Mouse (Mus musculus) layer of hippocampus, adult 9-11 months (tissue): ENCODE results near the gene Sh3kbp1.

ENCODE experiments used
- DNase-seq: peaks from one replicate; pipeline ENCODE4 v3.0.0; 2022

The Sh3kbp1 gene

GRCm38 (mm10) chrX:159840225-159840624, 213.2 kb downstream of the Sh3kbp1 start:
- no peak for DNase-seq

GRCm38 (mm10) chrX:159850722-159851121, 223.7 kb downstream of the Sh3kbp1 start:
- no peak for DNase-seq

- DNase-seq: no peak
Measured at GRCm38 (mm10) chrX:159856866-159857265, 229.8 kb downstream of the Sh3kbp1 start.

- DNase-seq: no peak
Measured at GRCm38 (mm10) chrX:159858126-159858525, 231.1 kb downstream of the Sh3kbp1 start.

GRCm38 (mm10) chrX:159860841-159861530, 233.9 kb downstream of the Sh3kbp1 start:
- DNase-seq: no peak

- DNase-seq: no peak
Measured at GRCm38 (mm10) chrX:159867660-159868059, 240.6 kb downstream of the Sh3kbp1 start.

- DNase-seq: no peak
Measured at GRCm38 (mm10) chrX:159872521-159872920, 245.4 kb downstream of the Sh3kbp1 start.

GRCm38 (mm10) chrX:159877770-159878169, 250.7 kb downstream of the Sh3kbp1 start:
- DNase-seq: no peak

- DNase-seq: no peak
Measured at GRCm38 (mm10) chrX:159879455-159879854, 252.4 kb downstream of the Sh3kbp1 start.

- no peak for DNase-seq
Measured at GRCm38 (mm10) chrX:159881576-159881975, 254.5 kb downstream of the Sh3kbp1 start.

GRCm38 (mm10) chrX:159896536-159896935, 269.5 kb downstream of the Sh3kbp1 start:
- no peak for DNase-seq

- DNase-seq: no peak
Measured at GRCm38 (mm10) chrX:159898110-159898509, 271.0 kb downstream of the Sh3kbp1 start.

GRCm38 (mm10) chrX:159899121-159899520, 272.0 kb downstream of the Sh3kbp1 start:
- no peak for DNase-seq

- DNase-seq: no peak
Measured at GRCm38 (mm10) chrX:159903421-159903820, 276.3 kb downstream of the Sh3kbp1 start.

- no peak for DNase-seq
Measured at GRCm38 (mm10) chrX:159907703-159908102, 280.6 kb downstream of the Sh3kbp1 start.

GRCm38 (mm10) chrX:159909446-159910277, 282.6 kb downstream of the Sh3kbp1 start:
- no peak for DNase-seq

GRCm38 (mm10) chrX:159910600-159910999, 283.5 kb downstream of the Sh3kbp1 start:
- DNase-seq: no peak

- DNase-seq: no peak
Measured at GRCm38 (mm10) chrX:159911613-159912012, 284.5 kb downstream of the Sh3kbp1 start.

- no peak for DNase-seq
Measured at GRCm38 (mm10) chrX:159912061-159912460, 285.0 kb downstream of the Sh3kbp1 start.

- DNase-seq: no peak
Measured at GRCm38 (mm10) chrX:159913489-159913888, 286.4 kb downstream of the Sh3kbp1 start.

GRCm38 (mm10) chrX:159915125-159915524, 288.1 kb downstream of the Sh3kbp1 start:
- no peak for DNase-seq

GRCm38 (mm10) chrX:159924759-159925158, 297.7 kb downstream of the Sh3kbp1 start:
- DNase-seq: no peak

GRCm38 (mm10) chrX:159928165-159928564, 301.1 kb downstream of the Sh3kbp1 start:
- DNase-seq: no peak

GRCm38 (mm10) chrX:159928834-159929233, 301.8 kb downstream of the Sh3kbp1 start:
- no peak for DNase-seq
